Mouse (Mus musculus): Measurements from ENCODE around the gene Slc51a.

Gene Slc51a

GRCm38 (mm10) chr16:32487234-32488111, at the start of gene Slc51a:
TSS of gene Slc51a (minus strand) at chr16:32487879.
- no peak for DNase-seq (ENCODE audit: low read depth, low spot score)

DNA sequence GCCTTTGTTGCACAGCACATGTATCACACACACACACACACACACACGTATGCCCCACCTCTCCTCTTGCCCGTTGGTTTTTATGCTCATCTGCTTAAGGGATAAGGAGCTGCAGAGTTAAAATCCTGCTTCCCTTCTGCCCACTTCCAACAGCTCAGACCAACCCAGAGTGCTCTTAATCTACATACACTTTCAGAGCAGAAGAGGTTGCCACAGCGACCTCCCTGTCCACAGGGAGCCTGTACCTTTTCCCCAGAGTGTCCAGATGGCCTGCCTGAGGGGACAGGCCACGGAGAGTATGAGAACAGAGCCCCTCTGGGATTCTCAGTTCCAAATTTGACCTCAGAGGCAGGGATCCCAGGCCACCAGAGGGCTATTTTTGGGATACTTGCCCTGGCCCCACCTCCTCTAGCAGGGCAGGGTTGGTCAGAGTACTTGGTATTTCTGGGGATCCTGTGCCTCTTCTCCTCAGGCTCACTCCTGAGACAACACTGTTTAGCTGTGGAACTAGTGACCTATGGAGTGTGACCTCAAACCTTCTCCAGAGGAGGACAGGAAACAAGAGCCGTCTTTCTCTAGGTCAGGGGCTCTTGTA, 47.6 kb upstream of the Slc51a start:
- DNase-seq (ENCODE audit: low read depth, low spot score) = no peak

GRCm38 (mm10) chr16:32532878-32533826, 45.5 kb upstream of the Slc51a start:
- DNase-seq (ENCODE audit: low read depth, low spot score) = no peak

DNA sequence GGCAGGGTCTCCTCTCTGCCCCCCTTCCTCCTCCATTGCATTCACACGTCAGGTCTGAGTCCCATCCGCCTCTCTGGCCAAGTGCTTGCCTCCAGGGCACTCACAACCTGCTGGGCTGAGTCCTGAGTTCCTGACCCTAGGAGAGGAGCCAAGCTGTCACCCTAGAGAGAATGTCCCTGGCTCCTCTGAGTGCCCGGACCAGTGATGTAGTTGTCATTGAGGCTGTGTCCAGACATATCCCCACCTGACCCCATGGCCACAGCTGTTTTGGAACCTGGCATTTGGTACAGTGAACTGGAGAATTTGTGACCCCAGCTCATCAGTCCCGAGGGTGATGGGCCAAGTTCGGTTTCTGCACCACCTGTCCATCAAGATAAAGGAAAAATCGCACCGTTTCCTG, 39.2 kb upstream of the Slc51a start:
- DNase-seq (ENCODE audit: low read depth, low spot score) = no peak

DNA sequence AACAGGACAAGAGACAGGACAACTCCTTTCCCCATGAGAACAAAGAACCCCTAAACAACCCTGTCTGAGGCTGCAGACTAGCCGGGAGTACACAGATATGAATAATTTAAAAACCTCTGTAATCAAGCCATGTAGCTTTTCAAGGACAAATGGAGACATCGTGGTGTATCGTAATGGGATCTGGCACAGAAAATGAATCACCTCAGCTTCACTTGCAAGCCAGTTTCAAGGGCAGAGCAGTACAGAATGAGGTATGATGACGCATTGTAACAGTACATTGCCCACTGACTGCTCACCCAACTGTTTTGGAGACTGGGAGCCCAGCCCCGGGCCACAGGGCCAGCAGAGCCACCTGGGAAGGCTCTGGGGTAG, 36.6 kb upstream of the Slc51a start:
- DNase-seq (ENCODE audit: low read depth, low spot score) = no peak

DNA sequence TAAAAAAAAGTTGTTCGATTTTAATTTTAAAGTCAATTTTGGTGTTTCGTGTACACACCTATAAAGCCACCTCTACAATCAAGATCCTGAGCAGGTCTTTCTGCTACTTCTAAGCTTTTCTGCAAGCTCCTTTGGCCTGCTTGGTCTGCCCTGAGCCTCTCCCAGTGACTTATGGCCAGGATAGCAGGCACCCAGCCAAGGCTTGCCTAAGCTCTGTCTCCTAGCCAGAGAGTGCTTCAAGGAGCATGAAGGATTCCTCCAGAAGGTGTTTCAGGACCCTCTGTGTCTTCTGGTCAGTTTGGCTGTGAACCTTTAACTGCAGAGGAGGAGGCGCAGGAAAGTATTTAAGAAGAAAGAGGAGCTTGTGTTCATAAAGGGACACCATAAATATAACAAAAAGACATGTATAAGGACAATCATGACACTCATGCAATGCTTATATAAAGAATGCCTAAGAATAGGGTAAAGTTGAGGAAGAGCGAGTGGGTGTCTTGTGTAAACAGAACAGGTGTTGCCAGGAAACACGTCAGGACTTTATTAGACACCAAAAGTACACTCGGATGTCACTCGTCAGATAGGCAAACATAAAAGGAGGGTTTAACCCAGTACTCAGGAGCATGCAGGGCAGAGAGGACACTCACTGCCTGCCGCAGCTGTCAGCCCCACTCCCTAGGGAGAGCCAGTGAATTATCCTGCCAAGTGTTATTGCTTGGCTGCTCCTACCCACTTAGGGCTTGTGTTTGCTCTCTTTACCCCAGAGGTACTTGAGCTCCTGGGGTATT, 36.0 kb upstream of the Slc51a start:
- no peak for DNase-seq (ENCODE audit: low read depth, low spot score)

- DNase-seq (ENCODE audit: low read depth, low spot score) = no peak
Observed at GRCm38 (mm10) chr16:32522578-32523194, 35.0 kb upstream of the Slc51a start.

DNA sequence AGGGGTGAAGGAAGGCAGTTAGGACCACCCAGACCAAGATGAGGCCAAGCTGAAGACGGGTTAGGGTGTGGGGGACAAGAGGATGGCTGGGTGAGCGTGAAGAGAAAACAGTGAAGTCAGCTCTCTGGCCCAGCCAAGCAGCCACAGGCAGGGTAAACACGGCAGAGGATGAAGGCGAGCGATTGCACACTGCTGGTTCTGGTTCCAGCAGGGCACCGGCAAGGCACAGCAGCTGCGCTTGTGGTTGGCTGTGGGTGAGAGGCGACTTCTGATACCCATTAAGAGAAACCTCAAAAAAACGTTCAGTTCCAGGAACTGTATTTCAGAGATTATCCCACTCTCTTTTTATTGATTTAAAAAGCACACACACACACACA, 32.7 kb upstream of the Slc51a start:
- no peak for DNase-seq (ENCODE audit: low read depth, low spot score)

- no peak for DNase-seq (ENCODE audit: low read depth, low spot score)
Observed at GRCm38 (mm10) chr16:32519656-32520371, 32.1 kb upstream of the Slc51a start.

GRCm38 (mm10) chr16:32517785-32518481, 30.3 kb upstream of the Slc51a start:
- no peak for DNase-seq (ENCODE audit: low read depth, low spot score)

DNA sequence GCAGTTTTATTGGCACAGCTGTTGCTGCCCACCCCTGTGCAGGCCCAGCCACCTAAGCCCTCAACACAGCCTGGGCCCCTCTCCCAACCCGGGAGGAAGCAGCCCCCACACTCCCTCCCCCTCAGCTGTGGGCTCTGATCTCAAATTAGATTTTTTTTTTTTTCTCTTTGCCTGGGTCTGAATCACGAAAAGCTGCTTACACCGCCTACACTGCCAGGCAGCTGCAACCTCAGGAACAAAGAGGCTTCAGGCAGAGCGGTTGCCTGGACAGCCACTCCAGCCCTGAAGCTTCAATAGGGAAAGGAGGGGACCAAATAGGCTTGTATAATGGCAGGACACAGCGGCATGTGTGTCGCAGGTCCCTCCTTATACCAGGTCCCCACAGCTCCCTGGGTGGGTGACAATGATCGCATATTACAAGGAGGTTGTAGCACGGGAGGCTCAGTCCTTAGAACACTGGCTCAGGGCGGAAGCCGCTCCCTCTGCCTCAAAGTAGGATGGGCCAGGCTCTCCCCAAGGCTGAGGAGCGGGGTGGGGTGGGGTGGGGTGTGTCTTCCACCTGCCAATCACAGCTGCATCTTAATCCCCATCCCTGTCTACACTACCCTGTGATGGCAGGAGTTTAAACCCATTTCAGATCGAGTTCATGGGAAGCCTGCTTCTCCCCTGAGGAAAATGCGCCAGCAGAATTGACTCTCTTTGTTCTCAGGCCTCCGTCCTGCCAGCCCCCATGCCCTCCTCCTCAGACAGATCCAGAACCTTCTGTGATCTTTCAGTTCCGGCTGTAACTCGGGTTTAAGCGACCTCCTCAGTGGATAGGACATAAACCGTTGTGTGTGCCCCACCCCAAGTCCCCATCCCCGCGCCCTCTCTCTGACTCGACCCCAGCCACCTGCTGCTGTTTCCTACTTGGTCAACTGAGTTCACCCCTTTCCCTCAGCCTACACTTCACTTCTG, 28.6 kb upstream of the Slc51a start:
- peak; percentile 93 for DNase-seq (ENCODE audit: low read depth, low spot score)

GRCm38 (mm10) chr16:32513948-32514347, 26.3 kb upstream of the Slc51a start:
- no peak for DNase-seq (ENCODE audit: low read depth, low spot score)

GRCm38 (mm10) chr16:32513401-32513800, 25.7 kb upstream of the Slc51a start:
- no peak for DNase-seq (ENCODE audit: low read depth, low spot score)

- no peak for DNase-seq (ENCODE audit: low read depth, low spot score)
Observed at GRCm38 (mm10) chr16:32512921-32513320, 25.2 kb upstream of the Slc51a start.

- DNase-seq (ENCODE audit: low read depth, low spot score) = no peak
Observed at GRCm38 (mm10) chr16:32511827-32512490, 24.3 kb upstream of the Slc51a start.

GRCm38 (mm10) chr16:32511338-32511734, 23.7 kb upstream of the Slc51a start:
- DNase-seq (ENCODE audit: low read depth, low spot score) = no peak

DNA sequence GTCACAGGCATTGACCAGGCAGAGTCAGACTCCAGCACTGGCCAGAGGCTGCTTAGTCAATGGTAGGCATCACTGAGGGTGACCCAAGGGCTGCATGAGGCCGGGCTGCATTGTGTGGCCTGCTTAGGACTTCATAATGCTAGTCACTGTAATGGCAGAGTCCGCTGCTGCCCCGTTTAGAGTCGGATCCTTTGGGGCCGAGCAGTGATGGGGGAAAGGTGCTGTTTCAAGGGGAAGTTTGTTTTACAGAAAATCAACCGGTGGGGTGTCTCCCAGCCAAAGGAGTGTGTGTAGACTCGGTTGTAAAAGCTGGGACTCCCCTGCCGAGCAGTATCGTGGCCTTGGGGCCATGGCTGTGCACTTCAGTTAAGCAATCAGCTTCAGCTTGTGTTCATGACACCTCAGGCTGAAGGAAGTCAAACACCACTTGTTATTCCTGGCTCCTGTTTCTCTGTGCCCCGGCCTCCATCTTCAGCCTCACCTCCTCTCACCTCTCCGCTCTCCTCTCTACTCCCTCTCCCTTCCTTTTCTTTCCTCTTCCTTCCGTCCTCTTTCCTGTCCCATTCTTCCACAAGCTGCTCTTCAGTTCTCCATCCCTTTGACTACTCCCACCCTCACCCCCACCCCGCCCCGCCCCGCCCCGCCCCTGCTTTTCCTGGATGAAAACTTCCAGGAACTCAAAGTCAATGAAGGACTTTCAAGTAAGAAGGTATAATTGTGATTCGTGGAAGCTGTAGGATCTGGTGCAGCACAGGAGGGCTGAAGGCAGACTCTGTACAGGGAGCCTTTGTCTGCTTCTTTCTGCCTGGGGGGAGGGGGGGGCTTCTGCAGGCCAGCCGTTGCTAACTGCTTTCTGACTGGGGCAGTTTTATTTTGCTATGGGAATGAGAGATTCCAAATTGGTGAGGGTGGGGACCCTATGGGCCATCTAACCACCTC, 23.0 kb upstream of the Slc51a start:
- no peak for DNase-seq (ENCODE audit: low read depth, low spot score)

All from telencephalon, adult 2 months (tissue).